Mouse (Mus musculus): ENCODE data around the gene Fam107b. TPM values are rescaled to one million over a fixed set of nuclear protein-coding genes. Genes with fewer than 3 reads are reported as not detected.

Fam107b gene
- polyA plus RNA-seq (2014; fragmentation: Nextera tagmentation; extraction: Ambion mirVana) = 75.4 and 77.3 TPM in 2 replicates

DNA sequence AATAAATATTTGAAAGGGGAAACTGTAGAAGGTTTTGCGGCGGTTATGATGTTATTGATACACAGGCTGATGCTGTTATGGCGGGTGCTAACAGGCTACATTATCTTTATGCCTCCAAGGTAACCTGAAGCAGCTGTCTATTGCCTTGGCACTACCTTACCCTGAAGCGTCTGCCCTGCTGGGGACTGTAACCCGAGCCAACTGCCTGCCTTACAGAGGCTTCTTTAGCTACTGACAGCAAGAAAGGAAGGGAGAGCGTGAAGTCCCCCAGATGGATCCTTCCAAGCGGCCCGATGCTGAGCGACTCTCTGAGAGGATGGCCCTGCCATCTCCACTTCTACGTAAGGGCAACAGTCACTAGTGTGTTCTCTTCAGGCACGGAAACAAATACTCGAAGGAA lies at the start of gene Fam107b:
Gene Fam107b, plus strand, starts transcription at position 303 of the 400 bp plus-strand sequence.
- H3K4me3 ChIP-seq (ENCODE audit: low read depth, low read length) = no peak within 1 kb of the TSS
- no peak within 1 kb of the TSS for H3K9ac ChIP-seq (ENCODE audit: low read length)
- H3K27ac ChIP-seq (ENCODE audit: low read depth, low read length) = no peak within 1 kb of the TSS
- H3K9me3 ChIP-seq (replicated peaks; ENCODE audit: control insufficient read depth, low read length) = no peaks in the 10 kb centered on the region
- ATAC-seq = no peak
- H3K27me3 ChIP-seq (replicated peaks; ENCODE audit: control insufficient read depth, insufficient read depth, low read length) = no peaks in the 10 kb centered on the region
- no peak within 1 kb of the TSS for H3K4me2 ChIP-seq (ENCODE audit: low read length)
- 73% methylated on average over 12 of the region's 12 CpGs for WGBS
- H3K36me3 ChIP-seq (ENCODE audit: control insufficient read depth, insufficient read depth, low read length) = no peaks in the 10 kb centered on the region
- no peak for DNase-seq (ENCODE audit: low spot score)
- no peaks in the 10 kb centered on the region for H3K4me1 ChIP-seq (ENCODE audit: control insufficient read depth, insufficient read depth, low read length)

- no peaks in the 10 kb centered on the region for H3K36me3 ChIP-seq (ENCODE audit: control insufficient read depth, insufficient read depth, low read length)
- WGBS = 88% methylated on average over 4 of the region's 4 CpGs
- no peak overlapping the region for H3K4me3 ChIP-seq (ENCODE audit: low read depth, low read length)
- DNase-seq (ENCODE audit: low spot score) = no peak
- H3K9ac ChIP-seq (ENCODE audit: low read length) = no peak overlapping the region
- no peaks in the 10 kb centered on the region for H3K27me3 ChIP-seq (replicated peaks; ENCODE audit: control insufficient read depth, insufficient read depth, low read length)
- no peak overlapping the region for H3K27ac ChIP-seq (ENCODE audit: low read depth, low read length)
- H3K4me2 ChIP-seq (ENCODE audit: low read length) = no peak overlapping the region
- H3K9me3 ChIP-seq (replicated peaks; ENCODE audit: control insufficient read depth, low read length) = no peaks in the 10 kb centered on the region
- no peak for ATAC-seq
- no peaks in the 10 kb centered on the region for H3K4me1 ChIP-seq (ENCODE audit: control insufficient read depth, insufficient read depth, low read length)
Observed at GRCm38 (mm10) chr2:3522558-3522957, 47.7 kb upstream of the Fam107b start.

- Histone ChIP-seq H3K4me2 (ENCODE audit: low read length) (no peak overlapping the region), H3K27me3 (replicated peaks; ENCODE audit: control insufficient read depth, insufficient read depth, low read length) (no peaks in the 10 kb centered on the region), H3K9ac (ENCODE audit: low read length) (no peak overlapping the region), H3K36me3 (ENCODE audit: control insufficient read depth, insufficient read depth, low read length) (no peaks in the 10 kb centered on the region), H3K4me3 (ENCODE audit: low read depth, low read length) (no peak overlapping the region), H3K4me1 (ENCODE audit: control insufficient read depth, insufficient read depth, low read length) (no peaks in the 10 kb centered on the region), H3K9me3 (replicated peaks; ENCODE audit: control insufficient read depth, low read length) (no peaks in the 10 kb centered on the region), H3K27ac (ENCODE audit: low read depth, low read length) (no peak overlapping the region)
- 87% methylated on average over 6 of the region's 6 CpGs for WGBS
- ATAC-seq (no peak), DNase-seq (ENCODE audit: low spot score) (no peak)
Observed at GRCm38 (mm10) chr2:3526288-3526687, 44.0 kb upstream of the Fam107b start.

GRCm38 (mm10) chr2:3541307-3542079 lies 28.8 kb upstream of the Fam107b start:
- no peaks in the 10 kb centered on the region for H3K27me3 ChIP-seq (replicated peaks; ENCODE audit: control insufficient read depth, insufficient read depth, low read length)
- 70% methylated on average over 9 of the region's 9 CpGs for WGBS
- DNase-seq (ENCODE audit: low spot score) = no peak
- H3K9me3 ChIP-seq (replicated peaks; ENCODE audit: control insufficient read depth, low read length) = no peaks in the 10 kb centered on the region
- no peak overlapping the region for H3K4me3 ChIP-seq (ENCODE audit: low read depth, low read length)
- H3K36me3 ChIP-seq (ENCODE audit: control insufficient read depth, insufficient read depth, low read length) = no peaks in the 10 kb centered on the region
- no peak overlapping the region for H3K4me2 ChIP-seq (ENCODE audit: low read length)
- H3K27ac ChIP-seq (ENCODE audit: low read depth, low read length) = no peak overlapping the region
- no peak overlapping the region for H3K9ac ChIP-seq (ENCODE audit: low read length)
- H3K4me1 ChIP-seq (ENCODE audit: control insufficient read depth, insufficient read depth, low read length) = no peaks in the 10 kb centered on the region
- ATAC-seq = no peak

DNA sequence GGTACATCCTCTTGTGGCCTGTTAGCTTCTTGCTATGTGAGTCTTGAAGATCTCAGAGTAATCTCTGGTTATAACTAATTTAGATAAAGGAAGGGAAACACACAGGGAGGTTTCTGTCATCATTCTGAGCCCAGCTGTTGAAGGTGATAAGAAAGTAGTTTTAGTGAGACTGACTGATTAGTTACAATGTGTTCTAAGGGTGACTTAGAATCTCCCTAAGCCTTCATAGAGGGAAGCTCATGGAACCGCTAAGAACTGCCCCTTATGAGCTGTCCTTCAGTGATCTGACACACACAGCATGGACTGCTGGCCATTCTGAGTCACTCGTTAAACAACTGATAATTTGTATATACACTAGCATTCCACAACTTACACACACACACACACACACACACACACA lies 24.2 kb upstream of the Fam107b start:
- Histone ChIP-seq H3K36me3 (ENCODE audit: control insufficient read depth, insufficient read depth, low read length) (no peaks in the 10 kb centered on the region), H3K27ac (ENCODE audit: low read depth, low read length) (no peak overlapping the region), H3K4me3 (ENCODE audit: low read depth, low read length) (no peak overlapping the region), H3K4me1 (ENCODE audit: control insufficient read depth, insufficient read depth, low read length) (no peaks in the 10 kb centered on the region), H3K27me3 (replicated peaks; ENCODE audit: control insufficient read depth, insufficient read depth, low read length) (no peaks in the 10 kb centered on the region), H3K9ac (ENCODE audit: low read length) (no peak overlapping the region), H3K4me2 (ENCODE audit: low read length) (no peak overlapping the region), H3K9me3 (replicated peaks; ENCODE audit: control insufficient read depth, low read length) (no peaks in the 10 kb centered on the region)
- DNase-seq (ENCODE audit: low spot score) = no peak
- 75% methylated on average over 2 of the region's 2 CpGs for WGBS
- no peak for ATAC-seq

GRCm38 (mm10) chr2:3546588-3546987 lies 23.7 kb upstream of the Fam107b start:
- ATAC-seq (peak; percentile 40; the same call in 1 of the 2 replicates), DNase-seq (ENCODE audit: low spot score) (peak; percentile 82)
- under 1% methylated on average over 4 of the region's 4 CpGs for WGBS
- Histone ChIP-seq H3K27me3 (replicated peaks; ENCODE audit: control insufficient read depth, insufficient read depth, low read length) (no peaks in the 10 kb centered on the region), H3K4me1 (ENCODE audit: control insufficient read depth, insufficient read depth, low read length) (no peaks in the 10 kb centered on the region), H3K9ac (ENCODE audit: low read length) (no peak overlapping the region), H3K4me2 (ENCODE audit: low read length) (no peak overlapping the region), H3K36me3 (ENCODE audit: control insufficient read depth, insufficient read depth, low read length) (no peaks in the 10 kb centered on the region), H3K27ac (ENCODE audit: low read depth, low read length) (no peak overlapping the region), H3K9me3 (replicated peaks; ENCODE audit: control insufficient read depth, low read length) (no peaks in the 10 kb centered on the region), H3K4me3 (ENCODE audit: low read depth, low read length) (no peak overlapping the region)

DNA sequence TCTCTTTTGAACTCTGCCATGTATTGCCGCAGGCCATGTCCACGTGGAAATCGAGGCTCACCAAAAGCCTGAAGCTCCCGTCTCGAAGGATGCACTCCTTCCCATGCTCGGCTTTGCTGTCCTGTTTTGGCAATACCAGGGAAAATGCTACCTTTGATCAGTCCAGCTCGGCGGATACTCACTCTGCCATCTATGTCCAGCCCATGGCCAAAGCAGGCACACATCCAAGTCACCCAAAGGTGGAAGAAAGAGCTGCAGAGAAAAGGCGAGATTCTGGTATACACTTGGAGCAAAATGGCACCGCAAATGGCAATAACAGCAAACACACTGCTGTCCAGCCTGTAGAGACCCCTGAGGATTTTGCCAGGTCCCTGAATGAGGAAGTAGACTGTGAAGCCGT lies 318 bp downstream of the Fam107b start:
- no peak overlapping the region for H3K4me2 ChIP-seq (ENCODE audit: low read length)
- no peak overlapping the region for H3K4me3 ChIP-seq (ENCODE audit: low read depth, low read length)
- no peak for ATAC-seq
- H3K9me3 ChIP-seq (replicated peaks; ENCODE audit: control insufficient read depth, low read length) = no peaks in the 10 kb centered on the region
- H3K4me1 ChIP-seq (ENCODE audit: control insufficient read depth, insufficient read depth, low read length) = no peaks in the 10 kb centered on the region
- H3K27me3 ChIP-seq (replicated peaks; ENCODE audit: control insufficient read depth, insufficient read depth, low read length) = no peaks in the 10 kb centered on the region
- no peak overlapping the region for H3K9ac ChIP-seq (ENCODE audit: low read length)
- no peak for DNase-seq (ENCODE audit: low spot score)
- 90% methylated on average over 11 of the region's 11 CpGs for WGBS
- H3K36me3 ChIP-seq (ENCODE audit: control insufficient read depth, insufficient read depth, low read length) = no peaks in the 10 kb centered on the region
- H3K27ac ChIP-seq (ENCODE audit: low read depth, low read length) = no peak overlapping the region

DNA sequence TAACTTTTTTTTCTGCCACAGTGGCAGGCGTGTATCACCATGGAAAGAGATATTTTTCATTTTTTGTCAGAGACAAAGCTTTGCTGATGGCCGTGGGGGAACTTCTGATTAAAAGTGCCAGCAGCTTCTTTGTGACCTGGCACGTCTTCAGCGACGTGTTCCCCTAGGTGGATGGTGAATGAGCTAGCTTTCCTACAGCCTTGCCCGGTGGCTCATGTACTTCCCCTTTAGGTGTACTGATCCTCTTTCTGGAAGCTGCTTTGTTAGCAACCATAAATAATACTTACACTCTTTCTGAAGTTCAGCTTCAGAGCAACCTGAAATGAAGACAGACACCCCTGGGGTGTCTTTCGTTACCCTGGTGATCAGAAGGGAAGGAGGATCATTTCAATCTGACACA lies 3.6 kb downstream of the Fam107b start:
- no peaks in the 10 kb centered on the region for H3K4me1 ChIP-seq (ENCODE audit: control insufficient read depth, insufficient read depth, low read length)
- WGBS = 87% methylated on average over 7 of the region's 7 CpGs
- no peaks in the 10 kb centered on the region for H3K27me3 ChIP-seq (replicated peaks; ENCODE audit: control insufficient read depth, insufficient read depth, low read length)
- H3K9me3 ChIP-seq (replicated peaks; ENCODE audit: control insufficient read depth, low read length) = no peaks in the 10 kb centered on the region
- no peak overlapping the region for H3K9ac ChIP-seq (ENCODE audit: low read length)
- H3K36me3 ChIP-seq (ENCODE audit: control insufficient read depth, insufficient read depth, low read length) = no peaks in the 10 kb centered on the region
- H3K4me3 ChIP-seq (ENCODE audit: low read depth, low read length) = no peak overlapping the region
- H3K4me2 ChIP-seq (ENCODE audit: low read length) = no peak overlapping the region
- H3K27ac ChIP-seq (ENCODE audit: low read depth, low read length) = no peak overlapping the region
- DNase-seq (ENCODE audit: low spot score) = no peak
- no peak for ATAC-seq

GRCm38 (mm10) chr2:3575140-3575539 lies 4.9 kb downstream of the Fam107b start:
- DNase-seq (ENCODE audit: low spot score) (peak; percentile 54), ATAC-seq (0 out of 2 replicates have a peak, but pooled peaks have one; percentile 48)
- Histone ChIP-seq H3K36me3 (ENCODE audit: control insufficient read depth, insufficient read depth, low read length) (no peaks in the 10 kb centered on the region), H3K27ac (ENCODE audit: low read depth, low read length) (no peak overlapping the region), H3K4me3 (ENCODE audit: low read depth, low read length) (no peak overlapping the region), H3K4me1 (ENCODE audit: control insufficient read depth, insufficient read depth, low read length) (no peaks in the 10 kb centered on the region), H3K9me3 (replicated peaks; ENCODE audit: control insufficient read depth, low read length) (no peaks in the 10 kb centered on the region), H3K4me2 (ENCODE audit: low read length) (no peak overlapping the region), H3K27me3 (replicated peaks; ENCODE audit: control insufficient read depth, insufficient read depth, low read length) (no peaks in the 10 kb centered on the region), H3K9ac (ENCODE audit: low read length) (no peak overlapping the region)
- WGBS = 70% methylated on average over 1 of the region's 1 CpGs
